Mouse (Mus musculus) C2C12 (cell line): ENCODE measurements at regions not wholly inside any gene's neighbourhood (a gene's known extent, or its start where the extent isn't known, plus 50 kb on each side); places are given as distances from the start of the nearest gene placed in this dataset.

Source experiments
- H3K27me3 ChIP-seq: one replicate; pipeline ENCODE4 v1.6.1; 2011; ENCODE audit not compliant: control insufficient read depth, insufficient read depth, insufficient read length
- H3K36me3 ChIP-seq: one replicate; pipeline ENCODE4 v1.6.1; 2011; ENCODE audit not compliant: control insufficient read depth, insufficient read depth
- H3K4me3 ChIP-seq: one replicate; pipeline ENCODE4 v1.5.1; 2011; ENCODE audit warnings: mild to moderate bottlenecking, control low read depth; ENCODE audit not compliant: poor library complexity, insufficient read depth, severe bottlenecking
- H3K79me2 ChIP-seq: one replicate; pipeline ENCODE4 v1.6.1; 2011; ENCODE audit not compliant: control insufficient read depth, insufficient read depth
- H3K79me3 ChIP-seq: one replicate; pipeline ENCODE4 v1.6.1; 2011; ENCODE audit warnings: low read depth, control low read depth
- H3ac ChIP-seq: one replicate; pipeline ENCODE3; 2011; ENCODE audit warnings: low read depth; ENCODE audit not compliant: control insufficient read depth, insufficient read length
- CEBPB ChIP-seq: IDR thresholded peaks from one replicate; pipeline ENCODE4 v1.6.1; 2011; ENCODE audit warnings: low read depth, mild to moderate bottlenecking, control low read depth, moderate library complexity
- CTCF ChIP-seq: IDR thresholded peaks from one replicate; pipeline ENCODE4 v1.5.1; 2011; ENCODE audit not compliant: control insufficient read depth, insufficient read depth, insufficient read length
- FOSL1 ChIP-seq: IDR thresholded peaks from one replicate; pipeline ENCODE4 v1.8.0; 2011; ENCODE audit warnings: mild to moderate bottlenecking, low read length; ENCODE audit not compliant: poor library complexity, insufficient read depth, severe bottlenecking
- MAX ChIP-seq: IDR thresholded peaks from one replicate; pipeline ENCODE4 v1.6.1; 2011; ENCODE audit warnings: mild to moderate bottlenecking, control low read depth
- MYOD1 ChIP-seq: IDR thresholded peaks from one replicate; pipeline ENCODE4 v1.6.1; 2011; ENCODE audit warnings: low read depth; ENCODE audit not compliant: control insufficient read depth, insufficient read length
- MYOG ChIP-seq: IDR thresholded peaks from one replicate; pipeline ENCODE4 v1.6.1; 2011; ENCODE audit not compliant: control insufficient read depth, insufficient read length; ENCODE audit errors: extremely low read depth
- USF1 ChIP-seq: IDR thresholded peaks from one replicate; pipeline ENCODE4 v1.6.1; 2011; ENCODE audit warnings: low read depth, mild to moderate bottlenecking, control low read depth, moderate library complexity

GRCm38 (mm10) chr13:6000559-6001217, 139.4 kb downstream of the Klf6 start:
- Histone ChIP-seq H3K36me3 (no peaks in the 10 kb centered on the region), H3K79me2 (no peaks in the 10 kb centered on the region), H3K4me3 (no peak overlapping the region), H3K79me3 (no peaks in the 10 kb centered on the region), H3ac (no peak overlapping the region), H3K27me3 (no peaks in the 10 kb centered on the region)
- TF ChIP-seq USF1 (no peak), MAX (no peak), FOSL1 (no peak), MYOG (no peak), CTCF (no peak), MYOD1 (no peak), CEBPB (no peak)

- H3ac ChIP-seq: no peak overlapping the region
- no peaks in the 10 kb centered on the region for H3K36me3 ChIP-seq
- no peaks in the 10 kb centered on the region for H3K79me2 ChIP-seq
- H3K79me3 ChIP-seq: no peaks in the 10 kb centered on the region
- no peak overlapping the region for H3K4me3 ChIP-seq
- no peaks in the 10 kb centered on the region for H3K27me3 ChIP-seq
- TF ChIP-seq FOSL1 (no peak), MAX (no peak), MYOG (no peak), MYOD1 (no peak), CTCF (no peak), CEBPB (no peak), USF1 (no peak)
Measured at GRCm38 (mm10) chr13:6001218-6001564, 139.9 kb downstream of the Klf6 start.

DNA sequence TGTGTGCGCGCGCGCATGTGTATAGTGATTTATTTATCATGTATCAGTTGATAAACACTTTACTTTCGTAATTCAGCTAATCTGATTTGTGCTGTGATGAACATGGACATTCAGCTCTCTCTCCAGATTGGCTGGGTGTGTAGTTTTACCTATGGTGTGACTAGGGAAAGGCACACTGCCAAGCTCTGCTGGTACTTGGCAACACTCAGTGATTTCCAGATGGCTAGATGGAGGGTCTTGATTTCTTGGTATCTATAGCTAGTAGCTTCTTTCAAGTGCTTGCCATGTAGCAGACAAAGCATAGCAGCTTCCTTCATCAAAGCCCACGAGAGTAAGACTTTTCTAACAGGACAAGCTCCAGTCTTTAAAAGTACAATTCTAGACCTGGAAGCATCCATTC, 144.6 kb downstream of the Klf6 start:
- Histone ChIP-seq H3K36me3 (no peaks in the 10 kb centered on the region), H3K27me3 (no peaks in the 10 kb centered on the region), H3K79me3 (no peaks in the 10 kb centered on the region), H3K79me2 (no peaks in the 10 kb centered on the region), H3K4me3 (no peak overlapping the region), H3ac (no peak overlapping the region)
- TF ChIP-seq CEBPB (no peak), MYOD1 (no peak), MYOG (no peak), USF1 (no peak), FOSL1 (no peak), CTCF (no peak), MAX (no peak)

DNA sequence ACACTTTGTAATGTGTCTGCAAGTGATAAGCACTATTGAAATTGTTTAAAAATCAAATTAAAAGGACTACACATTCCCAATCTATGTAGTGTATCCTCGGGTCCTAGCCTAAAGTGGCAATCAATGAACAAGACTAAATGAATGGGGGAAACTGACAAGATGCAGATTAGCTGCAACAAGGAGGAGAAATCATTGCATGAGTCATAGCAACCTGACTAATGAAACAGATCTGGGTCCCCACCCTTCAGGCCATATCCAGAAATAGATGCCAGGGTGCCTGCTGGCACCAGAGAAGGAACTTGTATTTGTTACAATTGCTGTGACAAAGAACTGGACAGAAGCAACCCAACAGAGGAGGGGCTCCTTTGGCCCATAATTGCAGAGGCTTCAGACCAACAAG, 148.4 kb downstream of the Klf6 start:
- Histone ChIP-seq H3K79me2 (no peaks in the 10 kb centered on the region), H3ac (no peak overlapping the region), H3K79me3 (no peaks in the 10 kb centered on the region), H3K4me3 (no peak overlapping the region), H3K27me3 (no peaks in the 10 kb centered on the region), H3K36me3 (no peaks in the 10 kb centered on the region)
- TF ChIP-seq USF1 (no peak), FOSL1 (peak; percentile 77)

- Histone ChIP-seq H3K79me2 (no peaks in the 10 kb centered on the region), H3K79me3 (no peaks in the 10 kb centered on the region), H3K36me3 (no peaks in the 10 kb centered on the region), H3K27me3 (no peaks in the 10 kb centered on the region), H3K4me3 (no peak overlapping the region), H3ac (no peak overlapping the region)
- TF ChIP-seq FOSL1: no peak
Measured at GRCm38 (mm10) chr13:6027207-6027606, 165.9 kb downstream of the Klf6 start.

DNA sequence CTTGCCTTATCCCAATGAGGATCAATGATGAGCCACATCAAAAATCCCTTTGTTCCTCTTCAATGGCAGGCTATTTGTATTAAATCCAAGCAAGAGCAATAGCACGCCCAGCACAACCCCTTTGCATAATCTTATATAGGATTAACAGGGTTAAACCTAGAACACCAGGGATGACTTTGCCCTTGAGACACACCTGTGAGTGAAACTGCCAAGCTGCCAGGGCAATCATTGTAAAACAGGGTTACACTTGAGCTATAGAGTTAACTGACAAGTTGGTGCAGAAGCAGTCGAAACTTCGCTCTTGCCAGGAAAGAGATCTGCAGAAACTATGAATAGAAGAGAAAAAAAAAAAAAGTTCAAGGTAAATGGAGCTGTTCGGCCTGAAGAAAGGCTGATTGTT, 167.6 kb downstream of the Klf6 start:
- no peak for TF ChIP-seq MAX
- TF ChIP-seq USF1: no peak
- TF ChIP-seq MYOG: no peak
- TF ChIP-seq FOSL1: no peak
- no peak for TF ChIP-seq MYOD1
- TF ChIP-seq CTCF: no peak
- no peak for TF ChIP-seq CEBPB
- H3K4me3 ChIP-seq: no peak overlapping the region
- H3K27me3 ChIP-seq: no peaks in the 10 kb centered on the region
- H3K79me3 ChIP-seq: no peaks in the 10 kb centered on the region
- no peaks in the 10 kb centered on the region for H3K36me3 ChIP-seq
- H3ac ChIP-seq: no peak overlapping the region
- no peaks in the 10 kb centered on the region for H3K79me2 ChIP-seq
